Mouse (Mus musculus) left cerebral cortex, adult 2 months (tissue): ENCODE measurements around the gene Clec1b. TPM values are rescaled to one million over a fixed set of nuclear protein-coding genes. Genes with fewer than 3 reads are reported as not detected.

Experiments
- DNase-seq, 2 experiments: peaks; one replicate each; pipeline ENCODE4 v3.0.0; 2021 to 2022; ENCODE audit warnings: low spot score in 2 of 2, mixed read lengths in 1 of 2; ENCODE audit errors: extremely low spot score in 1 of 2
- H3K27ac ChIP-seq: fragments of 200-600 bp; 2 replicates; pipeline ENCODE4 v1.8.1; 2022
- H3K4me3 ChIP-seq: fragments of 200-600 bp; 2 replicates; pipeline ENCODE4 v1.8.1; 2022
- CTCF ChIP-seq: fragments of 200-600 bp; IDR thresholded peaks from 2 replicates; pipeline ENCODE4 v1.8.1; 2022; ENCODE audit warnings: antibody characterized with exemption, mild to moderate bottlenecking, moderate library complexity
- intact Hi-C: fragments of 180-260 bp; cut with DNase I; formaldehyde crosslinking; loops from one replicate; pipeline ENCODE4 v1.15.1; 2025
- total RNA-seq, 2 experiments: library from RNA; stranded (reverse); gene quantifications; 2 replicates each; pipeline ENCODE4 v1.2.3; 2021

The Clec1b gene
- total RNA-seq, 2 experiments from 2014 or later = not detected

DNA sequence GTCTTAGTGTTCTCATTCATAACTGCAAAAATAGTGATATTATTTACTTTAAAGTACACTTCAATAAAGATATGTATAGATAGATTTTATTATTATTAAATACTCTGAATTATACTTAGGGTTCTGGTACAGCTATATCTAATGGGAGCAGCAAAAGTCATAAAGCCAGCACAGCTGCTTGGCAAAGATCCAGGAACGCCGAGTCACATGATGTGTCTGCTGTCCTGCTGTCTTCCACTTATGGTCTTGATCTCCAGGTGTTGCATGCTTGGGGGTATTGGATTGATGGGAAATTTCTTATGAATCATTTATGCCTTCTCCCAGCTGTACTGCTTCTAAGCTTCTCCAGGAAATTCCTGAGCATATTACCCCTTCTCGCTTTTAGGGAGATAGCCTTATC is 13.6 kb upstream of the Clec1b start:
- DNase-seq = no peak
- H3K4me3 ChIP-seq = no peak overlapping the region
- intact Hi-C loops = no loop called here
- no peak for TF ChIP-seq CTCF
- H3K27ac ChIP-seq = no peak overlapping the region

DNA sequence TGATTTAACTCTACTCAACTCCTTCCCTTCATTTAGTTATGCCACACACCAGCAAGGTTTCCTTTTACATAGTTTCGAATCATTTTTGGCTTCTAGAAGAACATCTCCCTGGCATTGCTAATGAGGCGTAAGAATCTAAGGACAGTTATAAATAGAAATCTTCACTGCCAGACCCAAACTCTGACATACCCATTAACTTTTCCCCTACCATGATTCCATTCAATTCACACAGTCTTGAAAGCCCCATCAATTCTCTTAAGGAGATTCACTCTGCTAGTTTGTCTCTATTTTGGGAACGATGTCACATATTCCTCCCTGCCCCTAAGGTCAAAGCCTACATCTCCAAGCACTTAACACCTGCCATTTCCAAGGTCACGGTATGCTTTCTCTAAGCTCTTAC is 12.1 kb upstream of the Clec1b start:
- intact Hi-C loops = no loop called here
- no peak for TF ChIP-seq CTCF

GRCm38 (mm10) chr6:129385774-129386173 is 11.3 kb upstream of the Clec1b start, which contains the start of gene Clec12b:
Gene Clec12b (minus strand): TSS chr6:129385874.
- TF ChIP-seq CTCF = no peak
- H3K27ac ChIP-seq = no peak within 1 kb of the TSS
- intact Hi-C loops = no loop called here
- H3K4me3 ChIP-seq = no peak within 1 kb of the TSS
- DNase-seq = no peak

More for the DNA sequence above, 12.1 kb upstream of the Clec1b start:
- no peak for DNase-seq
- H3K4me3 ChIP-seq = no peak overlapping the region
- no peak overlapping the region for H3K27ac ChIP-seq

DNA sequence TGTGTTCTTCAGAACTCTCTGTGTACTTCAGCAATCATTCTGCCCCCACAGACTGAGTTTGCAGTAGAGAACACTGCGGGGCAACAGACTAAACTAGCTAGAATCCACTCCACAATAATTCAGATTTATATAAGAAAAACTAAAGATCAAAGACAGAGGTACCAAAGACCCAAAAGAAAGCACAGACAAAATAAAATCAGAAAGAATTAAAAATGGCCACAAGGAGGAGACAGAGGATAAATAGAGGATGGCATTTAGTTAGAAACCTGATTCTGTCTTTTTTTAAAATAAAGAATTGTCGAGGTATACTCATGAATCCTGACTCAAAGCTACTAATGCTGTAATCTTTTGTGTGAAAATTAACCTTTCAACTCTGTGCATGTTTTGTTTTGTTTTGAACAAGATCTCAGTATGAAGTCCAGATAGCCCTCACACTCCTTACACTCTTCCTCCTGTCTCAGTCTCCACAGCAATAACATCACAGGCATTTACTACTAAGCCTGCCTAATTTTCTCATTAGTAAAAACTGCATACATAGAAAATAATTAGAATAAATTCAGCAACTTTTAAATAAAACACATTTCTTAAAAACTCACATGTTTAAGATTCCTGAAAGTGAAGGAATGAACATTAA is 3.9 kb upstream of the Clec1b start:
- DNase-seq = no peak
- intact Hi-C loops = loop anchor here (1.0 kb wide), 3 partner anchors 83 to 166 kb away; no protein-coding TSS in a partner anchor
- Histone ChIP-seq H3K27ac (no peak overlapping the region), H3K4me3 (no peak overlapping the region)
- peak; percentile 80 for TF ChIP-seq CTCF

DNA sequence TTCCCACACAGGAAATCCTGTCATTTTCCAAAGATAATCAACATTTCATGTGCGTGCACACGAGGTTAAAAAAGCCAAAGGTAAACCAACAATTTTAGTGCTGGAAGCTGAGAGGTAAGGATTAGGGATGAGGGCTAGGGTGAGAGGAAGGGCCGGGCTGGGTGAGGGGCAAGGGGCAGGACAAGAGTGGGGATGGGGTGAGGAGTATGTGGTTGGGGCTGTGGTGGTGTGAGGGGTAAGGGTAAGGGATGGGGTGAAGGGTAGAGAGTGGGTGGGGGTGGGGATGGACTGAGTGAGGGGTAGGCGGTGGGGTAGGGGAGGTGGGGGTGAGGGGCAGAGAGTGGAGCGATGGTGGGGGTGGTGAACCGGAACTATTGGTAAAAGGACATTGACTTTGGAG is 3.4 kb upstream of the Clec1b start:
- intact Hi-C loops = loop anchor here (1.0 kb wide), 3 partner anchors 83 to 166 kb away; no protein-coding TSS in a partner anchor
- Histone ChIP-seq H3K27ac (no peak overlapping the region), H3K4me3 (no peak overlapping the region)
- no peak for TF ChIP-seq CTCF
- DNase-seq = no peak

DNA sequence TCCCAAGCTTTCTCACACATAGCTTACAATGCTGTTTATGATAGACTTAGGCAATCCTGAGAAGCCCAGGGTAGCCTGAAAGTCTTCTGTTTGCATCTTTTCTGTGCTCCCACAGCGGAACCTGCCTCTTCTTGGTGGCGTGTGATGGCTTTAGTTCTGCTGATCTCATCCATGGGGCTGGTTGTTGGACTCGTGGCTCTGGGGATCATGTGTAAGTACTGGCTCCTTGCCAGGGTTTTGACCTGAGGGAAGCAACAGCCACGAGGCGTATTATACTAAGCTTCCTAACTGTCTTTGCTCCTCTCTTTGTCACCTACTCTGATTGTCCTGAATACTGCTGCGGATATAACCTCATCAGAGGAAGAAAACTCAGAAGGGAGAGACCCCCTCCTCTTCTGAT is 2.8 kb downstream of the Clec1b start:
- intact Hi-C loops = no loop called here
- Histone ChIP-seq H3K27ac (no peak overlapping the region), H3K4me3 (no peak overlapping the region)
- no peak for DNase-seq
- no peak for TF ChIP-seq CTCF

DNA sequence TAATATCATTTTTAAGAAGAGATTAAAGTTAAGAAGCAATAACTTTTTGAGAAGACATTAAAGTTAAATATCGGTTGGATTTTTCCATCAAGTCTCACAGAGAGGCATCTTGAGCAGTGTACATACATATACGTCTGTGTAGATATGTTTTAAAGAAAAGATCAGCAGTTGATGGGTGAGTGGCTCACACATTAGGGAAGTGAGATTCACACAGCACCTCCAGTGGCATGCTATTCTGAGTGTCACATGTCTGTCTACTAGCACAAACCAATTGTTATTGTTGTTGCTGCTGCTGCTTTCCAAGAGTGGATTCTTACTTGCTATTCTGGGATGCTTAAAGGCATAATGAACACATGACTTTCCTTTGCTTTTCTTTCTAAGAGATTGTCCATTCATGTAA is 5.3 kb downstream of the Clec1b start:
- intact Hi-C loops = no loop called here
- TF ChIP-seq CTCF = no peak
- DNase-seq = no peak

GRCm38 (mm10) chr6:129403391-129403790 is 6.3 kb downstream of the Clec1b start:
- intact Hi-C loops = no loop called here
- Histone ChIP-seq H3K4me3 (no peak overlapping the region), H3K27ac (no peak overlapping the region)
- DNase-seq = no peak
- TF ChIP-seq CTCF = no peak

More for the DNA sequence above, 5.3 kb downstream of the Clec1b start:
- Histone ChIP-seq H3K4me3 (no peak overlapping the region), H3K27ac (no peak overlapping the region)

- H3K27ac ChIP-seq = no peak overlapping the region
- intact Hi-C loops = no loop called here
- TF ChIP-seq CTCF = no peak
- DNase-seq = no peak
- H3K4me3 ChIP-seq = no peak overlapping the region
These were observed 8.9 kb downstream of the Clec1b start for GRCm38 (mm10) chr6:129405999-129406398.

- intact Hi-C loops = no loop called here
- no peak for DNase-seq
- no peak for TF ChIP-seq CTCF
- H3K27ac ChIP-seq = no peak overlapping the region
- H3K4me3 ChIP-seq = no peak overlapping the region
These were observed 10.2 kb downstream of the Clec1b start for GRCm38 (mm10) chr6:129407324-129407723.

DNA sequence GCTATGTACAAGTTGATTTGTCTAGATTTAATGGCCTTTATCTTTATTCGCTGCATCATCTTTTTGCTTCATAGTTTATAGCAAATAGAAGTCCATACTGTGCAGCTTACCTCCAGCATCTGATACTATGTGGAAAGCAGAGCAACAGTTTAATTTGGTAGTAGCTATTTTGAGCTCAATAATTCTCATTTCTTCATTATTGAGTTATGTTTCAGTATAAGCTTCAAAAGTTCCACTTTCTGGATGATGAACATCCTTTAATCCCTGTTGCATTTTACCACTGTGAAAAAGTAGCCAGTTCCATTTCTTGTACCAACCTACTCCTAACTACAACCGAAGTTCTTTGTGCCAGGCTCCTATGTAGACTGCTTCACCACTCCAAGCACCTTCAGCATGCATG is 11.5 kb downstream of the Clec1b start, which contains the start of gene Clec9a:
TSS of gene Clec9a (plus strand) at position 301 of the 400 bp plus-strand sequence.
- no peak for DNase-seq
- Histone ChIP-seq H3K4me3 (no peak within 1 kb of the TSS), H3K27ac (no peak within 1 kb of the TSS)
- no peak for TF ChIP-seq CTCF
- intact Hi-C loops = no loop called here

GRCm38 (mm10) chr6:129414177-129414576 is 17.1 kb downstream of the Clec1b start:
- intact Hi-C loops = no loop called here
- no peak for TF ChIP-seq CTCF
- no peak for DNase-seq
- no peak overlapping the region for H3K27ac ChIP-seq
- H3K4me3 ChIP-seq = no peak overlapping the region

- Histone ChIP-seq H3K27ac (no peak overlapping the region), H3K4me3 (no peak overlapping the region)
- no peak for DNase-seq
- intact Hi-C loops = no loop called here
- TF ChIP-seq CTCF = no peak
These were observed 25.2 kb downstream of the Clec1b start for GRCm38 (mm10) chr6:129422311-129422710.
